Mouse (Mus musculus) adrenal gland, postnatal 4 days (tissue): Measurements from ENCODE around the gene Arid5b. TPM values are rescaled to one million over a fixed set of nuclear protein-coding genes. Genes with fewer than 3 reads are reported as not detected.
A peak's percentile ranks its signal among the peaks of the same experiment; 100 is the strongest.

Experiments
- DNase-seq, 2 experiments: peaks; one replicate each; pipeline ENCODE4 v3.0.0; 2021 to 2022; ENCODE audit warnings: low spot score in 2 of 2, mixed read lengths in 2 of 2
- total RNA-seq, 2 experiments: library from RNA; stranded (reverse); gene quantifications; 2 replicates each; pipeline ENCODE4 v1.2.3; 2021

Gene Arid5b
- total RNA-seq, 2 experiments from 2014 or later = 47.2 to 47.8 TPM

DNA sequence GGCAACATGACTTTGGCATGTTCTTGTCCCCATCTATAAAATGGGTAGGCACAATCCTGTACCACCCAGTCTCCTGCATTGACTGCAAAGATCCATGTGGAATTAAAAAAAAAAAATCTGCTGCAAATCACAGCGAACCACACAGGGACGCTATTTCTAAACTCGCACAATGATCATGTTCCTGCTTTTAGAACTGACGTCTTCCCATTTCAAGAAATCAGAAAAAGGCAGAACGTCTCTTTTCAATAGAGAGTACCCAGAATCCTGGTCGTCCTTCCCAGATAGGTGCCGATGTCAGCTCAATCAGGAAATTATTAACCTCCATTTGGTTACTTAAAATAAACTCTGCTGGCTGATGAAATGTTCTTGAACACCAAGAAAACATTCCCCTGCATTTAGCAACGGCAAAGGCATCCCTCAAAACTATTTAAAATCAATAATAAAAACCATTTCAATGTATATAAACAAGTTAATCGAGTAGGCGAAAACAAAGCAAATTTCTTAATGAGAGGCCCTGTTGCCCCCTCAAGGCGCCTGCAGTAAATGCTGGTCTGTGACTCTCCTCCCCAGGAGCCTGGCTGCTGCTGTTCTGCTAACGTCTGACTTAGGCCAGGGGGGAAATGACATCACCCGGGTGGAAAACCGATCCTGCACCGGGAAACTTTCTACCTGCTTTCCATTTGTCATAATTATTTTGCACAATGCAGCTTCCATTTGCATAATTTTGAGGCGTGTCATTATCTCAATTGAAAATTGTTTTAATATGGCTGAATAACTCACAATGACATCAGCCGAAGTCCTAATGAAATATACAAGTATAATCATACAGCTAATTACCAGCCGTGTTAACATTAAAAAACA, 3.4 kb downstream of the Arid5b start:
- no peak for DNase-seq

DNA sequence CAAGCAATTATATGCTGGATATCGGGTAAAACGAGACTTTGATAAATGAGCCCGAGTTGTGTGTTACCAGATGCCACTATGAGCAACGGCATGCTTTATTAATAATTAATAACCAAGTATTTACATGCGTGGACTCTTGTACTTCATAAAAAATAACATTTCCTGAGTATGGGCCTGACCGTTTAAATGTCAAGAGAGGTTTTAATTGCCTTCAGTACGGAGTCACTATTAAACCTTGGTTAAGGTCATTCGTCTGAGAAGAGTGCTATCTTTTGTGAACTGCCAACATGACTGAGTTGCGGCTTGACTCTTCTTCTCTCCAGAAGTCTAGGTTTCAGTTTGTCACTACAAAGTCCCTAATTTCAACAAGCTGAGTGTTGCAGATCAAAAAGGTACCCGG, 8.8 kb downstream of the Arid5b start:
- DNase-seq = no peak

- DNase-seq = no peak
Observed at GRCm38 (mm10) chr10:68268629-68269028, 9.9 kb downstream of the Arid5b start.

DNA sequence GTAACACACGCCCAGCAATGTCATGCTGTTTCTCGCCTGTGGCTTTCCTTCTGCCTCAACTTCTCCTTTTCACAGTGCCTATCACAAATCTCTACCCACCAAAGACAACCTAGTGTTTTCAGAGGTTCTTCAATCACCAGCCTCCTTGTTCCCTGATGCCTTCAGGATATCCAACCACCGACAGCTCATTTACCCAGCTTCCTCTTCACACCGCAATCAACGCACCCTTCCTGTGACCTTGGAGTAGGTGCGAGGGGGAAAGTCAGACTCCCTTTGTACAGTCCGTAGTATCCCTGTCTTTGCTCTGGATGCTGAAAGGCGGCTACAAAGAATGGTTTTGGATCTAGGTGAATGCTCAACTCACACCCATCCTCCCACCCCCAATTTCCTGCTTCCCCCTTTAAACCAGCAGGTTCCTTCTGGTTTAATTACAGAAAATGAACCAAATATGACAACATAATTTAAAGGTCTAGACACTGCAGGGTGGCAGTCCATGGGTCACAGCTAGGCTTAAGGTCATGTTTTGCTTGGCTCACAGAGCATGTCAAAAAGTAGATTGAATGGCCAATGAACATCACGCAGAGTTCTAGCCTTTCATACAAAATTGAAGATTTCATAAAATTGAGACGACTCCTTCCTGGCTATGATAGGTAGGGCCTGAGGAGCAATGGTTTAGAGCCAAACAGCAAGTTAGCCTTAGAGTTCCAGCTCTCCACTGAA, 14.4 kb downstream of the Arid5b start:
- DNase-seq = no peak

DNA sequence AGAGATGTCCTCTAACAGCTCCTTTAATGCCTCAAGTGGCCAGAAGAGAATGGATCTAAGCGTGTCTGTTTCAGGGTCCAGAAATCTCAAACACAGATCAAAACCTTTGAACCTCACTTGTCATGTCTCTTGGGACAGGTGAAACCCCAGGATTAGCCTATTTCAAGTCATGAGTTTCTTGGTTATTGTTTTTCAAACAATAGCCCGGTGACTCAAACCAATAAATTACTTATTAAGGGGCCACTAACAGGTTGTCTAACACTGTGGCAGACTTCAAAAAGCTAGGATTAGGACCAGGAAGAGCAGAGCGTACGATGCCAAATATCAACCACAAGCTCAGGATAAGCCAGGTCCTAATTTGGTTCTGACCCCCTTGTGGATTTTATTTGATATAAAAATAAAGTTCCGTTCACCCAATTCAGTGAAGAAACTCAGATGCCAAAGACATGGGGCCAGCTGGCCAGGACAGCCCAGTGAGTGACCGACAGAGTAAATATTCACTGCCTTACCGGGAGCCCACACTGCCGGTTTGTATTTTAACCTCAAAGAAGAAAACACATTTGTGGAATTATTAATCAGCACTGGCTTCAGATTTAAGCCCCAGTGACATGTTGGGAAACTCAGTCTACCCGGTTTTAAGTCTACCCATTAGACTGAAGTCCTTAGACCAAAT, 15.1 kb downstream of the Arid5b start:
- DNase-seq = no peak

DNA sequence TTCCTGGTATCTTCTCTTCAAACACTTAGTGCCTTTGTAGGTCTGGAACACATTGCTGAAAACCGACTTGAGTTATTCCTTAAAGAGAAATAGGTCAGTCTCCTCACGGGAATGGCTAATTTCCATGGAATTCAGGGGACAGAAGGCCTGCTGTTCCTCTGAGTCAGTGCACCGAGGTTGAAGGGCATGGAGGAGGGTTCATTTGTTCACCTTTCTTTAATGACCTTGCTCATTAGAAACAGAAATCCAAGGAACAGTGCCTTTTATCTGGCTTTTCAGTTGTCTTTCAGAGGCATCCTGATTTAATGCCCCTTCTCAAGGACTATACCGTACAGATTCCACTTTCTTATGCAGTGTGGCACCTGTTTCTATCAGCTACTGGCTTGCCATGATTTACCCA, 18.9 kb downstream of the Arid5b start:
- DNase-seq = no peak

DNA sequence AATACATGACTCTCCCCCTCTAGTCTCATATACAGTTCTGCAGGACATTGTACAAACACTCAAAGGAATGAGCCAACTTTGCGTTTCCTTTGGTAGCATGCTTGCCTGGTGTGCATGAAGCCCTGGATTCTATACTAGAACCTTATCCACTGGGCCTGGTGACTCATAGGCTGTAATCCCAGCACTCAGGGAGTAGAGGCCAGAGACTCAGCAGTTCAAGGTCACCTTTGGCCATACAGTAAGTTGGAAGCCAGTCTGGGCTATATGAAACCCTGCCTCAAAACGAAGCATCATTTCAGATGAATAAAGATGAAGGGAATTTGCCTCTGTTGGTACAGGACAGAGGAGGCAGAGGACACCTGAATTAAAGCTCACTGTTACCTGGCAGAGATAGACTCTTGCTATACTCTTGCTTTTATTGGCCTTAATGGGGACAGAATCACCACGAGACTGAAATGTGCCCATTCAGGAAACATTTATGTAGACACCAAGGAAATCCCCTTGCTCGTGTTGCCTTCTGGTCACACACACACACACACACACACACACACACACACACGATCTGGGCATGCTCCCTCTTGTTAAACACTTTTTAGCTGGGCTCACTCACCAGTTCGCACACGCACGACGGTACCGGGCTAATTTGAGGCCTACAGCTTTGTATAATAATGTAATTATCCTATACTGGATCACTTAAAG, 21.0 kb downstream of the Arid5b start:
- no peak for DNase-seq

DNA sequence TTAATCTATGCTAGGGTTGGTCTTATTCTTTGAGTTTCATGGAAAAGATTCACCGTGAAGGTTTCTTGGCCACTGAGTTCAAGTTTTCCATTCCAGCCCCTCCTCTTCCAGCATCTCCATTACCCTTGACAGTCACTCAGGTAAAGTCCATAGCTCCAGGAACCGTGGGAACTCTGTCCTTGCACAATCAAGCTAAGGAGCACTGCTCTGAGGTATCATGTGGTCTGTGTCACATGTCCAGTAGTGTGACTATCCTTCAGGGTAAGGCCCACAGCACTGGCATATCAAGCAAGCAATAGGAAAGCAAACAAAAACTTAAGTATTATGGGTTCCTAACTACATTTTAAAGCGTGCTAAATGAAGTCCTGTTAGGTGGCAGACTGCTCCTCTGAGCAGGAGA, 22.4 kb downstream of the Arid5b start:
- no peak for DNase-seq

DNA sequence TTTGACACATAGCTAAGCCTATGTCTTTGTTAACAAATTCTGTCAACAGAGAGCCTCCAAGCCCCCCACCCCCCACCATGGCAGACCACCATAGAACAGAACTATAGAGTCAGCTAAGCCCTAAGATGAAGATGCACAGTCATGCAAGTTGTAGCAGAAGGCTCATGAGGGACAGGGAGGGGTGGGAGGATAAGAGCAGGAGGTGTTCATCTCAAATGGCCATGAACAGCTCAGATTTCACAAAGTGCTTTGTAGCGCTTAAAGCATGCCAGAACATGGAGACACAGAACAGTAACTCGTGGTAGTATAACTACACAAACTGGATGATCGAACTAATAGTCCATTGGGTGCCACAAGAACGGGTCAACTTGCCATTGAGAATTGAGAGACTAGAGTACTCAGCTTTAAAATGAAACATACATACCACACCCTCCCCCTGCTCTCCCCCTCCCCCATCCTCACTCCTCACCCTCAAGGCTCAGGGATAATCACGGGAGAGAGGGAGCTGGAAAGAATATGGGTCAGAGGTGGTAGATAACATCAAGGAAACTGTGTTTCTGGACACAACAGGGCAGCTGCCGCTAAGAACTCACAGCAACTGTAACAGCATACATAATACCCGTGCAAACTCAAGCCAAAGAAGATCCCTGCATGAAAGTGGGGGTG, 25.0 kb downstream of the Arid5b start:
- DNase-seq = no peak

- no peak for DNase-seq
Observed at GRCm38 (mm10) chr10:68252650-68253049, 25.9 kb downstream of the Arid5b start.

- peak in 1 of 2 experiments; percentile 24 for DNase-seq
Observed at GRCm38 (mm10) chr10:68249355-68249782, 29.2 kb downstream of the Arid5b start.

GRCm38 (mm10) chr10:68248281-68249015, 30.1 kb downstream of the Arid5b start:
- DNase-seq = no peak

GRCm38 (mm10) chr10:68247490-68248280, 30.9 kb downstream of the Arid5b start:
- no peak for DNase-seq

- no peak for DNase-seq
Observed at GRCm38 (mm10) chr10:68246603-68247247, 31.8 kb downstream of the Arid5b start.

GRCm38 (mm10) chr10:68240804-68241485, 37.6 kb downstream of the Arid5b start:
- no peak for DNase-seq

DNA sequence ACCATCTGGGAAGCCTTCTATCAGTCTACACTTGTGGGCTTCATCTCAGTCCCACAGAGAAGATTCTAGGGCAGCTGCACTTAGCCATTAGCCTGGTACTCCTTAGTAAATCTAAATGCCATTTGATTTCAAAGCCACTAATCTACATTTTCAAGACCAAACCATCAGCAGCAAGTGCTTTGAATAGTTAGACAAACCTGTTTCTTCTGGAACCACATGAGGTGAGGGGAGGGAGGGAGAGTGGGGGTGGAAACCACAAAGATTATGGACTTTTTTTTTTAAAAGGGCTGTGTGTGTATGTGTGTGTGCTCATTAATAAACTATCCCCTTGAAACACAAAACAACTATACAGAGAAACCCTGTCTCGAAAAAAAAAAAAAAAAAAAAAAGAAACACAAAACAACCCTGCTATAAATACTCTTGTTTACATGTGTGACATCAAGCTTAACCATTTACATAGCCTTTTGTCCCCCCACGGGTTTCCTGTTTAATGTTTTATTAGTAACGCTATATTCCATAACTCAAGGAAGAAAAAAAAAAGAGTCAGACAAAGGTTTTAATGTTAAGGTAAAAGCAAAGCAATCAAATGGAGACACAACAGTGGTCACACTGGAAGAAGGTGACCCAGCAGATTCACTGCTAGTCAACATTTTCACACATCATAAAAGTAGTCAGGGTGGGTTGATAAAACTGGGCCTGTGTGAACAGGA, 38.3 kb downstream of the Arid5b start:
- DNase-seq = no peak

- DNase-seq = no peak
Observed at GRCm38 (mm10) chr10:68239426-68240070, 39.0 kb downstream of the Arid5b start.
